Mouse (Mus musculus) adrenal gland, postnatal 36 days (tissue): Measurements from ENCODE around the gene Pitpnc1. TPM values are rescaled to one million over a fixed set of nuclear protein-coding genes. Genes with fewer than 3 reads are reported as not detected.

Experiments
- DNase-seq, 2 experiments: peaks; one replicate each; pipeline ENCODE4 v3.0.0; 2021; ENCODE audit warnings: mixed read lengths in 1 of 2
- total RNA-seq, 2 experiments: library from RNA; stranded (reverse); gene quantifications; 2 replicates each; pipeline ENCODE4 v1.2.3; 2021

Pitpnc1 gene
- total RNA-seq, 2 experiments from 2014 or later, result 11.1 to 13.0 TPM

- DNase-seq, result no peak
Measured at GRCm38 (mm10) chr11:107443121-107444095, 27.1 kb downstream of the Pitpnc1 start.

GRCm38 (mm10) chr11:107441050-107441449, 29.4 kb downstream of the Pitpnc1 start:
- DNase-seq, result no peak

- no peak for DNase-seq
Measured at GRCm38 (mm10) chr11:107438140-107438539, 32.4 kb downstream of the Pitpnc1 start.

GRCm38 (mm10) chr11:107437723-107438122, 32.8 kb downstream of the Pitpnc1 start:
- DNase-seq, result peak in 1 of 2 experiments; percentile 27

GRCm38 (mm10) chr11:107435776-107436449, 34.6 kb downstream of the Pitpnc1 start:
- no peak for DNase-seq

- no peak for DNase-seq
Measured at GRCm38 (mm10) chr11:107431197-107431965, 39.1 kb downstream of the Pitpnc1 start.

- peak in 1 of 2 experiments; percentile 22 for DNase-seq
Measured at GRCm38 (mm10) chr11:107428011-107428410, 42.5 kb downstream of the Pitpnc1 start.

GRCm38 (mm10) chr11:107424176-107424575, 46.3 kb downstream of the Pitpnc1 start:
- no peak for DNase-seq

- DNase-seq, result no peak
Measured at GRCm38 (mm10) chr11:107422356-107422754, 48.1 kb downstream of the Pitpnc1 start.

GRCm38 (mm10) chr11:107421751-107422355, 48.6 kb downstream of the Pitpnc1 start:
- peak; percentile 17 to 18 for DNase-seq

GRCm38 (mm10) chr11:107419925-107420324, 50.6 kb downstream of the Pitpnc1 start:
- DNase-seq, result no peak

- DNase-seq, result peak; percentile 25 to 36
Measured at GRCm38 (mm10) chr11:107417041-107417583, 53.4 kb downstream of the Pitpnc1 start.

- no peak for DNase-seq
Measured at GRCm38 (mm10) chr11:107416561-107416926, 54.0 kb downstream of the Pitpnc1 start.

GRCm38 (mm10) chr11:107415901-107416560, 54.5 kb downstream of the Pitpnc1 start:
- no peak for DNase-seq

GRCm38 (mm10) chr11:107414996-107415747, 55.3 kb downstream of the Pitpnc1 start:
- DNase-seq, result no peak

- DNase-seq, result peak in 1 of 2 experiments; percentile 24
Measured at GRCm38 (mm10) chr11:107413251-107413655, 57.2 kb downstream of the Pitpnc1 start.

GRCm38 (mm10) chr11:107412128-107412527, 58.4 kb downstream of the Pitpnc1 start:
- DNase-seq, result no peak

GRCm38 (mm10) chr11:107411576-107411975, 58.9 kb downstream of the Pitpnc1 start:
- no peak for DNase-seq

- no peak for DNase-seq
Measured at GRCm38 (mm10) chr11:107410804-107411203, 59.7 kb downstream of the Pitpnc1 start.

- no peak for DNase-seq
Measured at GRCm38 (mm10) chr11:107410090-107410732, 60.3 kb downstream of the Pitpnc1 start.
